Mouse (Mus musculus): ENCODE data around the gene Tnrc6b. TPM values are rescaled to one million over a fixed set of nuclear protein-coding genes. Genes with fewer than 3 reads are reported as not detected.

Tnrc6b gene
- polyA plus RNA-seq, 1 experiment from 2014 or later: 48.7 TPM

DNA sequence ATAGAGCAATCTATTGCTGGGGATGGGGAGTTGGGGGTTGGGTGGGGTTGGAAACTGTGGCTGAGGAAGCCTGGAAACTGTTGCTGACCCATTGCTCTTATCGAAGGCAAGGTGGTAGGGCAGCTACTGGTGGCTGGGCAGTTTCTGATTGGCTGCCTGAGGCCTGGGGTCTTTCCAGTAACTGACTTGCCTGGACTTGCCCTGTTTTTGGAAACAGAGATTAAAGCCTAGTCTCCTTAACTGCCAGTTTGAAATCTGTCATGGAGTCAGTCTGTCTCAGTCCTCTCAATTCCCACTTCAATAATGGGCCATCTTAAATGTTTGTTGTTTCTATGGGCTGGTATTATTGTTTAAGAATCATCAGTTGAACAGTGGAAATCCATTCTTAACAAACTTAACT, 63.6 kb downstream of the Tnrc6b start:
- H3K4me3 ChIP-seq (replicated peaks): no peak overlapping the region
- H3K9me3 ChIP-seq: no peaks in the 10 kb centered on the region
- no peaks in the 10 kb centered on the region for H3K4me1 ChIP-seq (replicated peaks)
- no peak overlapping the region for H3K9ac ChIP-seq (replicated peaks)
- no peak for ATAC-seq
- H3K36me3 ChIP-seq: no peaks in the 10 kb centered on the region
- H3K27ac ChIP-seq: no peak overlapping the region
- no peak overlapping the region for H3K4me2 ChIP-seq (replicated peaks)
- WGBS: 100% methylated on average over 1 of the region's 1 CpGs
- H3K27me3 ChIP-seq: no peaks in the 10 kb centered on the region

DNA sequence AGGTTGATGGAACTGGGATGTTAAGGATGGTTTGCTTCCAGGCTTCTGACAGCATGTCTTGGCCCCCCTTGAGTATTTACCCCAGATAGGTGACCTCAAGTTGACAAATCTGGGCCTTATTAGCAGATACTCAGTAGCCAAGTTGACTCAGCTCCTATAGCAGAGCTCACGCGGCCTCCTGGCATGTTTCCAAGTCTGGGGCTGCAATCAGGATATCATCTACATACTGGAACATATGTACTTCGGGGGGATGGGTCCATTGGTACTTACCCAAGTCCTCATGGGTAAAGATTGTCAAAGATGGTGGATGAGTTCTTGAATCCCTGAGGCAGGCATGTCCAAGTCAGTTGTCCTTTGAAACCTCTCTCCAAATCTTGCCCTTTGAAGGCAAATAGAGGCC, 67.9 kb downstream of the Tnrc6b start:
- ATAC-seq: no peak
- WGBS: 82% methylated on average over 3 of the region's 3 CpGs
- no peaks in the 10 kb centered on the region for H3K27me3 ChIP-seq

DNA sequence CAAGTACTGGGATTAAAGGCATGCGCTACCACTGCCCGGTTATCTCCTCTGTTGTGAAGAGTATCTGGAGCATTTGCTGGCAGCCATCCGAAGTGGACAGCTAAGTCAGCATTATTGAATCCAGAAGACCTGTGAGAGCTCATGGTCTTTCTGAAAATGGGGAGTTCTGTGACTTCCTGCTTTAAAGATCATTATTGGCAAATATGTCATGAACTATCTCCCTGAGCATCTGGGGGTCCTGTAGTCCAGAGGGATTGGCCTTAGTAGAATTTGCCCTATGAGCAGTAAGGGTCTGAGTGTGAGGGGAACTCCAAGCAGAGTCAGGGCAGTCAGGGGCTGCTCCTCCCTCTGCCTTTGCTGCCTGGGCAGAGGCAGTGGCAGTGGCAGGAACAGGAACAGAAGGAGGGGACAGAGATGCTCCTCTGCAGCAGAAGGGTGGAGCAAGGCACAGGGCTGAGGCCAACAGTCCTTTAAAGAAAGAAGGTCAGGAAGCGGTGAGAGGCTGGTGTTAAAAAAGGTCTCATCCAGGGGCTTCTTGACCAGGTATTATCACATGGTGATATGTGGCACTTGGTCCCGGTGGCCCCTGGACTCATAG, 69.1 kb downstream of the Tnrc6b start:
- WGBS: 91% methylated on average over 5 of the region's 5 CpGs
- Histone ChIP-seq H3K4me2 (replicated peaks) (no peak overlapping the region), H3K36me3 (no peaks in the 10 kb centered on the region), H3K27ac (no peak overlapping the region), H3K9ac (replicated peaks) (no peak overlapping the region), H3K4me1 (replicated peaks) (no peaks in the 10 kb centered on the region), H3K9me3 (no peaks in the 10 kb centered on the region), H3K4me3 (replicated peaks) (no peak overlapping the region), H3K27me3 (no peaks in the 10 kb centered on the region)
- ATAC-seq: no peak

More for the DNA sequence above, 67.9 kb downstream of the Tnrc6b start:
- H3K27ac ChIP-seq: no peak overlapping the region
- no peak overlapping the region for H3K9ac ChIP-seq (replicated peaks)
- H3K36me3 ChIP-seq: no peaks in the 10 kb centered on the region
- H3K4me2 ChIP-seq (replicated peaks): no peak overlapping the region
- H3K9me3 ChIP-seq: no peaks in the 10 kb centered on the region
- no peaks in the 10 kb centered on the region for H3K4me1 ChIP-seq (replicated peaks)
- no peak overlapping the region for H3K4me3 ChIP-seq (replicated peaks)

DNA sequence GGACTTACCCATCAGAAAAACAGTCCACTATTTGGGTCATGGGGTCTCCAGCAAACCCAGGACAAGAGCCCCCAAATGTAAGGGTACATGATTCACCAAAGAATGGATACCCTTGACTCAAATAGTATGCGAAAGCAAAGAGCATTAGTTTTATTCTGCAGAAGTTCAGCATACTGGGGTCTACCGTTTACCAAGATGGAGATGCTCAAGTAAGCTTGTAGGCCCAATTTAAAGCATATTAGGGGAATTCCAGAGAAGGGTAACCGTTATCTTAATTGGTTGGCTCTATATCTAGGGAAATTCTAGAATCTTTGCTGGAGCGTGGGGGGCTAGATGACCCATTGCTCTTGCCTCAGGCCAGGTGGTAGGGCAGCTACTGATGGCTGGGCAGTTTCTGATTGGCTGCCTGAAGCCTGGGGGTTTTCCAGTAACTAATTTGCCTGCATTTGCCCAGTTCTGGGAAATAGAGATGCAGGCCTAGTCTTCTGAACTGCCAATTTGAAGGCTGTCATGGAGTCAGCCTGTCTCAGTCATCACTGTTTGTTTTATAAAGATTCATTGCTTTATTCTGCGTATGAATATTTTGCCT, 70.2 kb downstream of the Tnrc6b start:
- H3K27me3 ChIP-seq: no peaks in the 10 kb centered on the region
- H3K9me3 ChIP-seq: no peaks in the 10 kb centered on the region
- ATAC-seq: no peak
- no peak overlapping the region for H3K27ac ChIP-seq
- 90% methylated on average over 5 of the region's 5 CpGs for WGBS
- no peaks in the 10 kb centered on the region for H3K4me1 ChIP-seq (replicated peaks)
- H3K4me3 ChIP-seq (replicated peaks): no peak overlapping the region
- no peaks in the 10 kb centered on the region for H3K36me3 ChIP-seq
- no peak overlapping the region for H3K4me2 ChIP-seq (replicated peaks)
- no peak overlapping the region for H3K9ac ChIP-seq (replicated peaks)

DNA sequence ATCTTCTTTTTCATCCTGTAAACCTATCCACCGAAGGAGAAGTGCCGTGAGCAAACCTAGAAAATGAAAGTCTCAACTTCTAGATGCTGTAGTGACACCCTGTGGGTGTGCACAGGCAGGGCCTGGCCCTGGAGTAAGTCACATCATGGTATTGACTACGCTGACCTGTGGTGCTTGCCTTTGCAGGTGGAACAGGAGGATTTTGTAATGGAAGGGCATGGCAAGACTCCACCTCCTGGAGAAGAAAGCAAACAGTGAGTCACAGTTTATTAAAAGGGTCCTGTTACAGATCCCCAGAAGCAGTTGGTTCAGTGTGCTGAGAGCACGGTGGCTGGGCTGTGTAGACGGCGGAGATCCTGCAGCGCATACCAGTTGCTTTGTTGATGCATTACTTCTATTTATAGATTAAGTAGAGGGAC, 73.4 kb downstream of the Tnrc6b start:
- no peaks in the 10 kb centered on the region for H3K4me1 ChIP-seq (replicated peaks)

DNA sequence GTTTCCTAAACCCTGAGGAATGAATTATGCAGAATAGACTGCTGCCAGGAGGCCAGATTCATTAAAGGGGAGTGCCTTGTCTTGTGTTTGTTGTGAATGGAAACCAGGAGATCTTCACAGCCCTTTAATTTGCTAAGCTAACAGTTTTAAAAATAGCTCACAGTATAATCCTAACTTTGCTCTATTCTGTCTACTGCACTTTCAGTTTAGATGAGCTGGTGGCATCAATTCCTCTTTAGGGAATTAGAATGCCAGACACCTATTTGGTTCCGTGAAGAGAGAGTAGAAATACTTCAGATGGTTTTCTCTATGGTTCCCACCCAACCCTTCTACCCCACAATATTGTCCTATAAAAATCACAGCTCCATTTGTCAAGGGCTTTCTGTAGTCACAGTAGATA, 74.6 kb downstream of the Tnrc6b start:
- Histone ChIP-seq H3K9me3 (no peaks in the 10 kb centered on the region), H3K4me3 (replicated peaks) (no peak overlapping the region), H3K9ac (replicated peaks) (no peak overlapping the region), H3K27me3 (no peaks in the 10 kb centered on the region), H3K27ac (no peak overlapping the region), H3K4me1 (replicated peaks) (no peaks in the 10 kb centered on the region), H3K4me2 (replicated peaks) (no peak overlapping the region), H3K36me3 (no peaks in the 10 kb centered on the region)
- no peak for ATAC-seq
- WGBS: 73% methylated on average over 1 of the region's 1 CpGs

More for the DNA sequence above, 73.4 kb downstream of the Tnrc6b start:
- WGBS: 40% methylated on average over 7 of the region's 7 CpGs
- H3K9ac ChIP-seq (replicated peaks): no peak overlapping the region
- H3K4me3 ChIP-seq (replicated peaks): no peak overlapping the region
- no peak overlapping the region for H3K27ac ChIP-seq
- H3K27me3 ChIP-seq: no peaks in the 10 kb centered on the region
- H3K9me3 ChIP-seq: no peaks in the 10 kb centered on the region
- no peaks in the 10 kb centered on the region for H3K36me3 ChIP-seq
- H3K4me2 ChIP-seq (replicated peaks): no peak overlapping the region
- no peak for ATAC-seq

DNA sequence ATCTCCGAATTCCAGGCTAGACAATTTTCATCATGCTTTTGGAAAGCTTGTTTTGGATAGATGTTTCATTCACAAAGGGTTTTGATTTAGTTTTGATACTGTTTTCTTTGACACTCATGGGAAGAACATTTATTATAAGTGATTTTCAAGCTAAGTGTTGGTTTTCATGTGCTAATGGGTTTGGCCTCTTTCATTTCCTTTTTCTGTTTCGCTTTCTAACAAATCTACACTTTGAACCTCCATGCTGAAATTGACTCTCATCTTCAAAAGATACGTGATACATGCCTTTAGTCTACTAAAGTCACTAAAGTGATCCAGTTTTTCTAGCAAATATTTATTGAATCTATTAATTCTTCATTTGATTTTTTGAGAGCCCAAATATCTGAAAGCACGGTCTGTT, 76.6 kb downstream of the Tnrc6b start:
- 97% methylated on average over 4 of the region's 4 CpGs for WGBS
- H3K27me3 ChIP-seq: no peaks in the 10 kb centered on the region

DNA sequence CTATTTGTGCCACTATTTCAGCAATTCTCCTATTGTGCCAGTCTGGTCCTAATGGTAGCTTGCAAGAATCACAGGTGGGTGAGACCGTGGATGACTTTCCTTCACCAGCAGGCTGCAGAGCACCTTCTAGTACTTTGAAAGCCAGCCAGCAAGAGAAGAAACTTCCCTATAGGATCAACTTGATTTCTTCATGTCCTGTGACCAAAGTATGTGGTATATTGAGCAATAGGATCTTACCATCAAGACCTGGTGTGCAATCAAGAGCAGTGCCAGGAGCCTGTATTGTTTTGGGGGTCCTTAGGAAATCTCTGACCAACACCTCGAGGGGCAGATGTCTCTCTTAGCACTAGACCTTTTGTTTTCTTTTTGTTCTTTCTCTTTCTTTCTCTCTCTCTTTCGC, 81.4 kb downstream of the Tnrc6b start:
- no peak overlapping the region for H3K4me2 ChIP-seq (replicated peaks)
- peaks cover 4% of the 10 kb centered on the region for H3K4me1 ChIP-seq (replicated peaks)
- WGBS: 71% methylated on average over 3 of the region's 3 CpGs
- no peaks in the 10 kb centered on the region for H3K36me3 ChIP-seq
- no peak overlapping the region for H3K27ac ChIP-seq
- no peak overlapping the region for H3K4me3 ChIP-seq (replicated peaks)
- ATAC-seq: no peak
- no peaks in the 10 kb centered on the region for H3K27me3 ChIP-seq
- H3K9ac ChIP-seq (replicated peaks): no peak overlapping the region
- H3K9me3 ChIP-seq: no peaks in the 10 kb centered on the region

More for the DNA sequence above, 76.6 kb downstream of the Tnrc6b start:
- H3K4me2 ChIP-seq (replicated peaks): no peak overlapping the region
- no peak overlapping the region for H3K27ac ChIP-seq
- H3K9ac ChIP-seq (replicated peaks): no peak overlapping the region
- no peaks in the 10 kb centered on the region for H3K4me1 ChIP-seq (replicated peaks)
- no peaks in the 10 kb centered on the region for H3K9me3 ChIP-seq
- no peak for ATAC-seq
- H3K4me3 ChIP-seq (replicated peaks): no peak overlapping the region
- H3K36me3 ChIP-seq: no peaks in the 10 kb centered on the region

DNA sequence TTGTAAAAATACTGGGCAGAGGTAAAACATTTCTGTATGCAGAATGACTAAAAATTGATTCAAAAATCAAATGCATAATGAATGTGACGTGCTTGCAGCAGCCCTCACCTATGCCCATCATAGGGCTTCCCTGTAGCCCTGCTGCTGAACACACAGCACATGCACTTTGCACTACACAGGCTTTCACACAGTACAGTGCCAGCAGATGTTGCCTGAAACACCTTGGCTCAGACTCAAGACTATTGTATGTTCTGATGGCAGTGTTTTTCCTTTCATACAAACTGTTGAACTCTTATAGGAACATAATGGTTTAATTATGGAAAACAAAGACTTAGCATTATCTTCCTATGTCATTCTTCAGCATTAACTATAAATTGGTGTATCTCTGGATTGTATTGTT, 84.0 kb downstream of the Tnrc6b start:
- H3K4me1 ChIP-seq (replicated peaks): peaks cover 9% of the 10 kb centered on the region
- H3K9me3 ChIP-seq: no peaks in the 10 kb centered on the region
- 83% methylated on average over 1 of the region's 1 CpGs for WGBS
- H3K4me3 ChIP-seq (replicated peaks): no peak overlapping the region
- no peak overlapping the region for H3K4me2 ChIP-seq (replicated peaks)
- no peaks in the 10 kb centered on the region for H3K36me3 ChIP-seq
- no peaks in the 10 kb centered on the region for H3K27me3 ChIP-seq
- no peak for ATAC-seq
- H3K27ac ChIP-seq: no peak overlapping the region
- H3K9ac ChIP-seq (replicated peaks): no peak overlapping the region

DNA sequence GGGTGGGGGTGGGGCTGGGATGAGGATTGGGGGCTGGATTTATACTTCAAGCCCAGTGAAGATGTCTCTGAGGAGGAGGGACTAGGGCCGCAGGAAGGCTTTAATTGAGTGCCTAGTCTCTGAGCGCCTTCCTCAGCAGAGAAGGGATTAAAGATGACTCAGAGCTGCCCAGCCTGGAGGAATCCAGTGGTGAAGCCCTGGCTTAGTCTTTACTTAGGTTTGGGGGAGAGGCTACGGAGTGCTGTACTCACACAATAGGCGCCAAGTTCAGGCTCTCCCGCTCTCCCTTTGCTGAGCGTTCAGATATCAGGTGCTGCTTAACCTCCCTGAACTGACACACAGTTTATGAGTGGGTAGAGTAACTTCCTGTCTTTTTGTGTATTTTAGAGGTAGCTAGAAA, 86.6 kb downstream of the Tnrc6b start:
- H3K9me3 ChIP-seq: no peaks in the 10 kb centered on the region
- peak overlapping the region; percentile 61 for H3K4me2 ChIP-seq (replicated peaks)
- H3K36me3 ChIP-seq: no peaks in the 10 kb centered on the region
- peak overlapping the region; percentile 55 for H3K4me3 ChIP-seq (replicated peaks)
- peak; percentile 78 for ATAC-seq
- H3K27me3 ChIP-seq: no peaks in the 10 kb centered on the region
- H3K4me1 ChIP-seq (replicated peaks): peaks cover 32% of the 10 kb centered on the region
- peak overlapping the region; percentile 87 for H3K27ac ChIP-seq
- peak overlapping the region; percentile 64 for H3K9ac ChIP-seq (replicated peaks)
- 2% methylated on average over 6 of the region's 6 CpGs for WGBS

DNA sequence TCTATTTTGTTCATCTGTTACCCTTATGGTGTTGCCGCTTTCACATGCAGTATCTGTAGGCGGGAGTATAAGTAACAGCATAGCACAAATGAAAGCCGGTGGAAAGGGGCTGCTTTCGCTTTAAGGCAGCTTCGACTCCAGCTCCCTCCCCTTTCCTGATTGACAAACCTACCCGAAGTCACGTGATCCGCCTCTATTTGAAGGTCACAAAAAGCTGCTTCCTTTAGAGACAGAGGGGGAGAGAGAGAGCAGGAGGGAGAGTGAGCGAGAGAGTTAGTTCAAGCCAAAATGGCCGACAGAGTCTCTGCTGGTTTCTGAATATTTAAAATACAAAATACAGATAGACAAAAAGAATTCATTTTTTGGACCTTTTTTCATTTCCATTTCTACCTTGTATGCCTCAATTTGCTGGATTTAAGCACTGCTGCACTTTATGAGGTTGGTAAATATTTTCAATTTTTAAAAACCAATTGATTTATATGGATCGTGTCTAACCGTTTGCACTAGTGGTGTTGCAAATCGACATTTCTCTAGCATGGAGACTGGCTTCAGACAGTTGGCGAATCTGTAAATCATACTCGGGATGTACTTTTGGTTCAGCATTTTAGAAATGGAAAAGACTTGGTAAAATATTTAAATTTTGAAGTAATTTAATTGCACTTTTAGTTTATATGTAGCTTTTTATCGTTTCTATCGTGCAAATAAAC, 87.4 kb downstream of the Tnrc6b start:
- peak overlapping the region; percentile 78 for H3K9ac ChIP-seq (replicated peaks)
- H3K4me2 ChIP-seq (replicated peaks): peak overlapping the region; percentile 83
- H3K27ac ChIP-seq: peak overlapping the region; percentile 92
- H3K4me3 ChIP-seq (replicated peaks): peak overlapping the region; percentile 55
- under 1% methylated on average over 17 of the region's 17 CpGs for WGBS
- peak; percentile 92 for ATAC-seq
- H3K9me3 ChIP-seq: no peaks in the 10 kb centered on the region
- H3K4me1 ChIP-seq (replicated peaks): peaks cover 39% of the 10 kb centered on the region
- no peaks in the 10 kb centered on the region for H3K27me3 ChIP-seq
- H3K36me3 ChIP-seq: no peaks in the 10 kb centered on the region

DNA sequence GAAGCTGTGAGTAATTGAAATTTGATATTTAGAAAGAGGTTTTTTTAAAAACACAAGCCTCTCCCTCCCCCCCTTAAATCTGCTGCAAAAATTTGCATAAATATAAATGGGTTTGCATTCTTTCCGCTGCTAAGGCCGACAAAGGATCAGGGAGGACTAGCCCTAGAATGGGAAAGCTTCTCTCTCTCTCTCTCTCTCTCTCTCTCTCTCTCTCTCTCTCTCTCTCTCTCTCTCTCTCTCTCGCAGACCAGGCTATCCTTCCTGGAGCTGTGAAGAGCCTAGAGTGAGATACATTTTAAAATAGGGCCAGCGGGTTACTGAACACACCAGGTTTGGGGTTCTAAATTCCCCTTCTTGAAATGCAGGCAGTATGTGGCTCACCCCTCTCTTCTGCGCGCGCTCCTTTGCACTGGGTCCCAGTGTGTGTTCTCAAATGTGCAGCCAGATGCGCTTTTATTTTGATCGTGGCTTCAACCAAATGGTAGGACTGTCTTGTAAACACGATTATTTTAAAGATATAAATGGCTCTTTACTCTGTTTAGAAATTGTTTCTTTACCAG, 88.0 kb downstream of the Tnrc6b start:
- Histone ChIP-seq H3K27me3 (no peaks in the 10 kb centered on the region), H3K27ac (peak overlapping the region; percentile 92), H3K4me2 (replicated peaks) (peak overlapping the region; percentile 83), H3K4me1 (replicated peaks) (peaks cover 44% of the 10 kb centered on the region), H3K9ac (replicated peaks) (peak overlapping the region; percentile 78), H3K9me3 (no peaks in the 10 kb centered on the region), H3K36me3 (no peaks in the 10 kb centered on the region), H3K4me3 (replicated peaks) (peak overlapping the region; percentile 55)
- ATAC-seq: peak; percentile 66
- under 1% methylated on average over 10 of the region's 10 CpGs for WGBS

Data from midbrain, embryonic 13.5 days (tissue).